17 mouse cellular contexts compared by ENCODE assay signal in genomic region chr16:78451750-78452149, GRCm38 (mm10).
A peak's percentile ranks its signal among the peaks of the same experiment; 100 is the strongest.
DNase-seq lines count a peak whose midpoint lies in the region; ATAC-seq and TF ChIP-seq lines count a peak whose summit lies in the region.
"Had no signal": no experiment of that assay in that cellular context is flagged by ENCODE, and none has a peak within 500 bp of the region (broad histone marks: within the 10 kb centered on the region; RNA-seq: fewer than 3 reads in every experiment).

No protein-coding gene starts in this region.

- no peak overlapping the region for H3K9ac ChIP-seq in forebrain, embryonic 12.5 days
- no peak overlapping the region for H3K9ac ChIP-seq in forebrain, embryonic 16.5 days (replicated peaks; ENCODE audit: low read depth, low read length)
- H3K9ac ChIP-seq in hindbrain, embryonic 12.5 days, result no peak overlapping the region
- no peak overlapping the region for H3K9ac ChIP-seq in hindbrain, embryonic 16.5 days (ENCODE audit: low read depth, low read length)
- H3K9ac ChIP-seq: kidney, embryonic 15.5 days; limb, embryonic 13.5 days; liver, embryonic 14.5 days; midbrain, embryonic 15.5 days had no signal

- H3K4me2 ChIP-seq in forebrain, embryonic 12.5 days, result no peak overlapping the region
- H3K4me2 ChIP-seq in forebrain, embryonic 16.5 days (ENCODE audit: low read length), result no peak overlapping the region
- no peak overlapping the region for H3K4me2 ChIP-seq in hindbrain, embryonic 12.5 days (replicated peaks)
- H3K4me2 ChIP-seq in hindbrain, embryonic 16.5 days (ENCODE audit: low read length), result no peak overlapping the region
- H3K4me2 ChIP-seq in myocyte (ENCODE audit: low read depth), result peak overlapping the region; percentile 18
- H3K4me2 ChIP-seq: limb, embryonic 13.5 days; midbrain, embryonic 15.5 days had no signal

- no peak overlapping the region for H3K27ac ChIP-seq in forebrain, embryonic 12.5 days
- no peak overlapping the region for H3K27ac ChIP-seq in forebrain, embryonic 16.5 days (ENCODE audit: low read length)
- H3K27ac ChIP-seq in hindbrain, embryonic 12.5 days, result no peak overlapping the region
- no peak overlapping the region for H3K27ac ChIP-seq in hindbrain, embryonic 16.5 days (ENCODE audit: low read depth, low read length)
- H3K27ac ChIP-seq: embryonic facial prominence, embryonic 10.5 days; hindbrain, postnatal 0 days; kidney, embryonic 15.5 days; limb, embryonic 13.5 days; liver, embryonic 14.5 days; midbrain, embryonic 15.5 days had no signal

- no peaks in the 10 kb centered on the region; the same call in 1 of the 2 replicates for H3K4me1 ChIP-seq in forebrain, embryonic 12.5 days
- H3K4me1 ChIP-seq in forebrain, embryonic 16.5 days (replicated peaks; ENCODE audit: control insufficient read depth, insufficient read depth, low read length), result no peaks in the 10 kb centered on the region
- no peaks in the 10 kb centered on the region for H3K4me1 ChIP-seq in hindbrain, embryonic 12.5 days
- H3K4me1 ChIP-seq in hindbrain, embryonic 16.5 days (ENCODE audit: control insufficient read depth, insufficient read depth, low read depth, low read length), result no peaks in the 10 kb centered on the region
- H3K4me1 ChIP-seq: embryonic facial prominence, embryonic 10.5 days; kidney, embryonic 15.5 days; limb, embryonic 13.5 days; midbrain, embryonic 15.5 days had no signal

- H3K36me3 ChIP-seq in forebrain, embryonic 12.5 days (replicated peaks), result no peaks in the 10 kb centered on the region
- H3K36me3 ChIP-seq in forebrain, embryonic 16.5 days (ENCODE audit: control insufficient read depth, insufficient read depth), result no peaks in the 10 kb centered on the region
- no peaks in the 10 kb centered on the region for H3K36me3 ChIP-seq in hindbrain, embryonic 12.5 days
- H3K36me3 ChIP-seq in hindbrain, embryonic 16.5 days (ENCODE audit: control insufficient read depth, insufficient read depth, low read length), result no peaks in the 10 kb centered on the region
- H3K36me3 ChIP-seq in myocyte (ENCODE audit: control insufficient read depth, insufficient read depth), result no peaks in the 10 kb centered on the region
- H3K36me3 ChIP-seq: embryonic facial prominence, embryonic 10.5 days; kidney, embryonic 15.5 days; limb, embryonic 13.5 days; midbrain, embryonic 15.5 days had no signal

- 87% methylated on average over 8 of the region's 8 CpGs for WGBS in forebrain, embryonic 12.5 days
- WGBS in forebrain, embryonic 16.5 days, result 89% methylated on average over 8 of the region's 8 CpGs
- whole genome bisulfite sequencing in hindbrain, embryonic 12.5 days, result 94% methylated on average over 8 of the region's 8 CpGs
- WGBS in hindbrain, embryonic 16.5 days, result 88% methylated on average over 8 of the region's 8 CpGs

- H3K4me3 ChIP-seq in forebrain, embryonic 12.5 days (replicated peaks), result no peak overlapping the region
- H3K4me3 ChIP-seq in forebrain, embryonic 16.5 days (replicated peaks; ENCODE audit: low read length), result no peak overlapping the region
- H3K4me3 ChIP-seq in hindbrain, embryonic 12.5 days, result no peak overlapping the region
- H3K4me3 ChIP-seq in hindbrain, embryonic 16.5 days (ENCODE audit: low read length), result no peak overlapping the region
- H3K4me3 ChIP-seq in myocyte, result no peak overlapping the region
- H3K4me3 ChIP-seq: embryonic facial prominence, embryonic 10.5 days; kidney, embryonic 15.5 days; limb, embryonic 13.5 days; midbrain, embryonic 15.5 days had no signal

- ATAC-seq in forebrain, embryonic 12.5 days (ENCODE audit: low FRiP score), result peak; percentile 14; the same call in 1 of the 2 replicates
- no peak for ATAC-seq in forebrain, embryonic 16.5 days
- ATAC-seq in hindbrain, embryonic 12.5 days (ENCODE audit: low FRiP score), result 0 out of 2 replicates have a peak, but pooled peaks have one; percentile 29
- no peak for ATAC-seq in hindbrain, embryonic 16.5 days
- ATAC-seq: hindbrain, postnatal 0 days; intestine, embryonic 16.5 days had no signal

- no peaks in the 10 kb centered on the region for H3K79me2 ChIP-seq in myocyte (ENCODE audit: control insufficient read depth, insufficient read depth)

- no peak for TF ChIP-seq POLR2A in myocyte (IDR thresholded peaks at IDR 0.05; ENCODE audit: insufficient read length, low read depth)

- H3K9me3 ChIP-seq in forebrain, embryonic 12.5 days, result no peaks in the 10 kb centered on the region
- no peaks in the 10 kb centered on the region for H3K9me3 ChIP-seq in forebrain, embryonic 16.5 days (ENCODE audit: control insufficient read depth, low read length)
- peaks cover 4% of the 10 kb centered on the region; the same call in 1 of the 2 replicates for H3K9me3 ChIP-seq in hindbrain, embryonic 12.5 days (replicated peaks)
- peaks cover 4% of the 10 kb centered on the region for H3K9me3 ChIP-seq in hindbrain, embryonic 16.5 days (ENCODE audit: control insufficient read depth, low read length)
- H3K9me3 ChIP-seq: embryonic facial prominence, embryonic 10.5 days; midbrain, embryonic 15.5 days had no signal

- no peaks in the 10 kb centered on the region for H3K27me3 ChIP-seq in forebrain, embryonic 12.5 days
- H3K27me3 ChIP-seq in forebrain, embryonic 16.5 days (replicated peaks; ENCODE audit: control insufficient read depth, insufficient read depth, low read length), result no peaks in the 10 kb centered on the region
- no peaks in the 10 kb centered on the region for H3K27me3 ChIP-seq in hindbrain, embryonic 12.5 days
- no peaks in the 10 kb centered on the region for H3K27me3 ChIP-seq in hindbrain, embryonic 16.5 days (replicated peaks; ENCODE audit: control insufficient read depth, insufficient read depth, low read length)
- H3K27me3 ChIP-seq in myocyte (ENCODE audit: control insufficient read depth, insufficient read depth, insufficient read length), result no peaks in the 10 kb centered on the region
- H3K27me3 ChIP-seq: kidney, embryonic 15.5 days; midbrain, embryonic 15.5 days had no signal

- no peak overlapping the region for H3ac ChIP-seq in myocyte (ENCODE audit: control insufficient read depth, insufficient read length)

- DNase-seq in lung, postnatal 36 days, result peak; percentile 19
- DNase-seq in lung, adult 18-20 months, result no peak
- no peak for DNase-seq in urinary bladder, postnatal 4 days (ENCODE audit: low spot score in 2 of 2)
- DNase-seq: cerebellum, adult 11 months; thymus, adult 18-20 months had no signal

TF ChIP-seq in myocyte, 11 proteins besides CTCF, POLR2A, EP300 and RAD21:
- TF ChIP-seq REST (IDR thresholded peaks at IDR 0.05; ENCODE audit: insufficient read depth, insufficient read length) (no peak), CEBPB (IDR thresholded peaks at IDR 0.05; ENCODE audit: insufficient read depth, poor library complexity, severe bottlenecking) (no peak), SRF (IDR thresholded peaks at IDR 0.05; ENCODE audit: control insufficient read depth, insufficient read length, low read depth) (no peak), POLR2AphosphoS2 (IDR thresholded peaks at IDR 0.05; ENCODE audit: insufficient read length, low read depth) (no peak), TCF12 (IDR thresholded peaks at IDR 0.05; ENCODE audit: insufficient read depth, poor library complexity, severe bottlenecking) (no peak), E2F4 (IDR thresholded peaks at IDR 0.05; ENCODE audit: insufficient read depth) (no peak), MAX (IDR thresholded peaks at IDR 0.05; ENCODE audit: low read depth) (no peak), MYOD1 (IDR thresholded peaks at IDR 0.05; ENCODE audit: control insufficient read depth in 1 of 3, insufficient read length in 2 of 3, low read depth in 2 of 3) (no peak), USF1 (IDR thresholded peaks at IDR 0.05; ENCODE audit: low read depth) (no peak), TCF3 (IDR thresholded peaks at IDR 0.05; ENCODE audit: insufficient read length, low read depth) (no peak), MYOG (IDR thresholded peaks at IDR 0.05; ENCODE audit: control insufficient read depth in 1 of 3, insufficient read depth in 1 of 3, insufficient read length in 2 of 3, low read depth in 2 of 3) (no peak)

Comparison
In these comparisons a context has a peak if more than half of its experiments do, and no peak if none do; other contexts are left out.
1. ATAC-seq: peak in forebrain, embryonic 12.5 days (single experiment) and hindbrain, embryonic 12.5 days (single experiment); none in forebrain, embryonic 16.5 days (single experiment) and hindbrain, embryonic 16.5 days (single experiment).